Mouse (Mus musculus): ENCODE measurements at regions not wholly inside any gene's neighbourhood (a gene's known extent, or its start where the extent isn't known, plus 50 kb on each side); places are given as distances from the start of the nearest gene placed in this dataset.

DNA sequence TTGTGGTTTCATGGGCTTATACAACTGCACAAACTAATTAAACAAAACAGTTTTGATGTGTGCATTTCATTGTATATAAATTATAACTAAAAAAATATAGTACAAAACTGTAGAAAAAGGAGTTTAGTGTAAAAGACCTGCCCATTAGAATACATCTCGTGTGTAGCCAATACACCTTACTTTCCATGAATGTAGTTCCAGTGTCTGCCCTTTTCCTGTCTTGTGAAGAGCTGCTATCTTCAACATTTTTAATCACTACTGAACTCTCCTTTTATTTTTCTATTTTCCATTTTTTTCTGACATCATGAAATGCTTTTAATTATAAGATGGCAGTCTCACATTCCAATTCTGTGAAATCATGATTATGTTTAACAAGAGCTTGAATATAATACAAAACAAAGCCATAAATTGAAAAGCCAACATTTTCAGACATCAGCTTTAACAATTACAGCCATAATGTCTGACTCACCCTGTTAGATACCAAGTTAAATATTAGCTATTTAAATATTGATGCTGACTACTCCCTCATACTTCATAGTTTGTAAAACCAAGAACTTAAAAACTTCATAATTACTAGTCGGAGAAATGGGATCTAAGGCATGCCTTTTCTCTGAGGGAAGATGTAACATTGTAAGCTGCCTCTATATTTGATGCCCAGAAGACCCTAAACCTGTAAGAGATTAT is 163.6 kb upstream of the Sema3d start:
- DNase-seq (ENCODE audit: low read depth, low spot score), result no peak

DNA sequence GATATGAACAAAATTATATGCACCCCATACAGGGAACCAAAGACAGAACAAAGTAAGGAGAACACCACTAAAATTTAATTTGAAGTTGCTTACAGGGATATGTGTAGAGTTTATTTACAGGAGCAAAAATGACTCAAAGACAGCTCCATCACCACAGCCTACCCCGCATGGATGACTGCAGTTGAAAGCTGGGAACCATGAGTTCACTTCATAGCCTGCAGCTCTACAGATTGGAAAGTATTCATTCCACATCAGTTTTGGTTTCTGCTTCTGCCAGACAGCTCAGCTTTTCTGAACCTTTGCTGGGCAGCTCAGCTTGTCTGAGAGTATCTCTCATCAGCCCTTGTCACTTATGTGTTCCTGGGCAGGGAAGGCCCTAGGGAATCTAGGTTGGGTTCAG is 160.6 kb upstream of the Sema3d start:
- no peak for DNase-seq (ENCODE audit: low read depth, low spot score)

DNA sequence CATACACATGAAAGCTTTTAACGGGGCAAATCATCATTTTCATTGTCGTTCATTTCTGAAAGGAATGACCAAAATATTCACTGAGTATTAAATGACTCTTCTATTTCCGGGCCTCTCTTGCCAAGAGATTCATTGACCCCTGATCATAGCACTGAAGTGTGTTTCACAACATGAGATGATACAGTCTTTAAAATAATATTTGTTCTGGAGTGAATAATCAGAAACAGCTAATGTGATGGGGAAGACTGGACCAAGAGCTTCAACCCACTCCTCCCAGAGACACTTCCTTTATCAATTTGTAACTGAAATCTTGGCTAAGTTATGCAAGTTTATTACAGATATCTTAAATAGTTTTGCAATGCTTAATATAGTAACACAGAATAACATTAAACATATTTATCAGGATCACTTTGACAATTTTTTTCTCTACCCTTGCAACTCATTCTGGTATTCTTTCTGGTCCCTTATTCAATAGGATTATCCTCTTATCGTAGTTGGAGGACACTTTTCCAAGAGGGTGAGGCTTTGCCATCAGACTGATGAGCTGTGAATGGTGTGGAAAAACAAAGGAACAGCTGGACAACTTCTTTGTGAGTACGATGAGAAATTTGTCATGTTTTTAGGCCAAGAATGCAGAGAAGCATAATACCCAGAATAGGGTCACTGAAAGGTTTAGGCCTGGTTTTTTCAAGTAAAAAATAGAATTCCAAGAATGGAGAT is 149.6 kb upstream of the Sema3d start:
- DNase-seq (ENCODE audit: low read depth, low spot score), result no peak

DNA sequence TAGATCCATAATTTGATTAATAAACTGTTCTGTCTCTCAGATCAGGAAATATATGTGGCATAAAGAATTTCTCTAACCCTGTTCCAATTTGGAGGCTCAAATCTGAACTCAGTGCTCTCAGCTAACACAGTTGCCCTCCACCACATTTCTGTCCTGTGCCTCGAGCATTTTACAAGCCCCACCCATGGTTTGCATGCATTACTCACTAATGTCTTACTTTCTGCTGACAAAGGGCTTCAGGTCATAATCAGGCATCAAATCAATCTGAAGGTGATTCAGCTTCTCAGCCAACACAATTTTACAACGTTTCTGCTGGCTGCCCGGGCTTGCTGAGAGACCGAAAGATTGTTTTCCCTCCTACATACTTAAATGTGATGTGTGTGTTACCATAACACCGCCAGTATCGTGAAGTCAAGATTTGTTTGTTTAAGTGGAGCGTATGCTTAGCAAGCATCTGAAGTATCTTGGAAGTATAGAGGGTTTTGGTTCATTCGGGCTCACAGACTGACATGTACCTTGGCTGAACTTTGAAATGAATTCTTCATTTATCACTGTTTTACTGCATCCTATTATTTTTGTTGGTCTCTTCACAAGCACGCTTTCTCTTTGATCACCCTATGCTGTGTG is 139.9 kb upstream of the Sema3d start:
- no peak for DNase-seq (ENCODE audit: low read depth, low spot score)

DNA sequence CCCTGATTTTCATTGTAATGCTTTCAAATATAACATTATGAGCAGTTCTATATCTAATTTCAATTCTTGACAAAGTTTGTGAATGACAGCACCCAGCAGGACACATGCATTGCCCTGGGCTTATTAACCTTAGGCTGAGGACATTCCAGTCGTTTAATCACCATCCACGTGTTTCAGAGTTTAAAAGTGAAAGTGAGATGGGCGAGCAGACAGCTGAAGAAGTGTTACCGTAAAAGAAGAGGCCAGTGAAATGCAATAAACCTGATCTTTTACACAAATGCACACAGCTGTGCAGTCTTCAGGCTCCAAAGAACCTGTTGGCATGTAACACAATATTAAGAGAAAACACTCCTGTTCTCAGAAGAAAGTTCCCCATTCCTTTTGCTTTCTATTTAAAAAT is 89.5 kb upstream of the Sema3d start:
- no peak for DNase-seq (ENCODE audit: low read depth, low spot score)

DNA sequence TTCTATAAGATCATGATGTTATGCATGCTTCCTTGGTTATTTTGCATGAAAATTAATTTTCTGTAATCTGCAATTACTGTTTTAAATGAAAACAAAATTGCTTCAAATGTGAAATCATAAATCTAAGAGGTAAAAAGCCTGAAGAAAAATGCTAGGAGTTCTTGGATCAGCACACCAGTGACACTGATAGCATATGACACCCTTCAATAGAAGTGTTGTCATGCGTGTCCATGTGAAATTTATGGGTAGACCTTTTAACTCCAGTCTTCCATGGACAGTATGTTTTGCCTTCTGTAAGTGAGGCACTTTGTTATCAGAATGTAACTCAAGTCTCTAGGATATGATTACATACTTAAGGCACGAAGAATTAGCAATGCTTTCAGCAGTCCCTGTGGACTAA is 85.9 kb upstream of the Sema3d start:
- peak; percentile 34 for DNase-seq (ENCODE audit: low read depth, low spot score)

DNA sequence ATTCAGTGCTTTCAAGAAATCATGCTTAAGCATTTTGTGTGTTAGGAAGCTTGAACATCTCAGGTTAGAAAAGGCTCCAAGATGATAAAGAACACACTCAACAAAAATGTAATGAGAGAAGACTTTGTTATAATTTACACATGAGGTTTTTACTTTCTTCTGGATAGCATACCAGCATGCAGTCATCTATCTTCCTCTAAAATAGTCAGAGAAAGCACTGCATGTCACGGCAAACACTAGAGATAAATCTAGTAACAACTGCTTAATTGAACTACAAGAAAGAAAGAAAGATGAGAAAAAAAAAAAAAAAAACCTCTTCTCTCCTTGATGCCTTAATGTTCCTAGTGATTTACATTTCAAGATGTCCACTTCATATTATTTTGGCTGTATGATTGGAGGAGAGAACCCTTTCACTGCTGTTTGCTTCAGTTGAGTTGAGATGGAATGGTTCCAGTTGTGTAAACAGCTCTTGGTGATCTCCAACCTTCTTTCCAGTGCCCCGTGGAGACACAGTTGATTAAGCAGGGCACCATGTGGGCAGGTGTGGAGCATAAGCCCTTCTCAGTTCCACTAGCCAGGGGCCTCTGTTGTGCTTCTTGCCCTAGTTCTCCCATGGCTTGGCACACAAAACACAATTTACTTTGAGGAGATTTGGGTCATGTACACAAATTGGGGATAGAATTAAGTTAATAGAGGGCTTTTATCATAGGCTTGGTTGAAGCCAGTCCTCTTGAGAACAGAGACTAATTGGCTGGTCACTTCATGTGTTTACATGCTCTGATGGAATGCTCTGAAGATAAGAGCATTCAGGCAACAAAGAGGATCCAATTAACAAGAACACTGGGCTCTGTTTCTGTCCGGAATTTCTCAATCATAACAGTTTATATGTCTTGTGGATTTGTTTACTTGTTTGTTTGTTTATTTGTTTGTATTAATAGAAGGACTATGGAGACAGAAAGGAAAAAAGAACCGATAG is 81.1 kb upstream of the Sema3d start:
- DNase-seq (ENCODE audit: low read depth, low spot score), result peak; percentile 63

DNA sequence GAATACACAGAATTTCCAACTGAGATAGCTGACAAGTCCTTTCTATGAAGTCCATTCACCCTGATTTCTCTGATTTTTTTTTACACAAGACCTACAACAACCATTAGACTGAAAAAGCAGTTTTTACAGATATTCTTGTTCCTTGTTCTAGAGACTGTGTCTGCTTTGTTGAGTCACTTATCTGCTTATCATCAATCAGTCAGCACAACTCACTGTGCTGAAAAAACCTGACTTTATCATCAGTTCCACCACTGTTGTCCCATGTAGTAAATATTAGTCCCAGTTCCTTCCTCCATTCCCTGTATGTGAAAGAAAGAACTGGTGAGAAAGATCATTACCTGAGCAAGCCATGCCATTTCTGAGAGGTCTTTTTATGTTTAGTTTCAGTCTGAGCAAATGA is 73.8 kb upstream of the Sema3d start:
- no peak for DNase-seq (ENCODE audit: low read depth, low spot score)

DNA sequence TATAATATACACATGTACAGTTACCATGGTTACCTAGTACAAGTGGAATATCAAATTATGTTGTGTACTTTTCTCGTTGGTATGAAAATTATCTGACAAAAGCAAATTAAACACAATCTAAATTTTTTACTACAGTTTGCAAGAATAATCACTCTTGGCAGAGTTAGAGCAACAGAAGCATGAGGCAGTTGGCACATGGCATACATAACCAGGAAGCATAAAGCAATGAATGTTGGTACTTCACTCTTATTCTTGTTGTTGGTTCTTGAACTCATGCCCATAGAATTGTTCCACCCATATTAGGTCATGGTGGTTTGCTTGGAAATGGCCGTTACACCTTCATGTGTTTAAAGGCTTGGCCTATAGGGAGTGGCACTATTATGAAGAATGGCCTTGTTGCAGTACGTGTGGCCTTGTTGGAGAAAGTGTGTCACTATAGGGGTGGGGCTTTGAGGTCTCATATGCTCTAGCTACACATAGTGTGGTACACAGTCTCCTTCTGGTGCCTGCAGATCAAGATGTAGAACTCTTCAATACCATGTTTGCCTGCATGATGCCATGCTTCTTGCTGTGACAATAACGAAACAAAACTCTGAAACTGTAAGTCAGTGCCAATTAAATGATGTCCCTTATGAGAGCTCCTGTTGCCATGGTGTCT is 50.4 kb upstream of the Sema3d start:
- DNase-seq (ENCODE audit: low read depth, low spot score), result no peak
